Mouse (Mus musculus): Measurements from ENCODE around the gene Kirrel.

- TF ChIP-seq CTCF (IDR thresholded peaks at IDR 0.05; ENCODE audit: low read depth) (no peak), EP300 (optimal IDR thresholded peaks at IDR 0.05) (no peak)
Measured at GRCm38 (mm10) chr3:87159190-87159589, 15.4 kb downstream of the Kirrel start.

All from stomach, postnatal 0 days (tissue).